Mouse (Mus musculus) splenic B cell, adult 2 months (primary cell): ENCODE measurements at regions not wholly inside any gene's neighbourhood (a gene's known extent, or its start where the extent isn't known, plus 50 kb on each side); places are given as distances from the start of the nearest gene placed in this dataset.

Experiments
- DNase-seq: peaks from one replicate; pipeline ENCODE4 v3.0.0-alpha.2; 2011; ENCODE audit warnings: low read depth, low spot score
- H3K27me3 ChIP-seq: 2 replicates; pipeline ENCODE4 v1.6.1; 2012; ENCODE audit warnings: mild to moderate bottlenecking, low read length, moderate library complexity, mixed read lengths; ENCODE audit not compliant: control insufficient read depth, poor library complexity, insufficient read depth, severe bottlenecking
- H3K36me3 ChIP-seq: 2 replicates; pipeline ENCODE4 v1.6.1; 2012; ENCODE audit warnings: mild to moderate bottlenecking, low read length, moderate library complexity, mixed read lengths; ENCODE audit not compliant: control insufficient read depth, poor library complexity, insufficient read depth, severe bottlenecking

GRCm38 (mm10) chr2:178744617-178745016 lies 314.3 kb downstream of the Cdh26 start:
- DNase-seq, result no peak
- no peaks in the 10 kb centered on the region for H3K27me3 ChIP-seq
- no peaks in the 10 kb centered on the region for H3K36me3 ChIP-seq

GRCm38 (mm10) chr2:178745296-178746015 lies 315.1 kb downstream of the Cdh26 start:
- Histone ChIP-seq H3K27me3 (no peaks in the 10 kb centered on the region), H3K36me3 (no peaks in the 10 kb centered on the region)
- DNase-seq, result no peak

GRCm38 (mm10) chr2:178751247-178751646 lies 320.9 kb downstream of the Cdh26 start:
- Histone ChIP-seq H3K27me3 (no peaks in the 10 kb centered on the region), H3K36me3 (no peaks in the 10 kb centered on the region)
- DNase-seq, result no peak

- DNase-seq, result peak; percentile 46
These were observed 328.0 kb downstream of the Cdh26 start for GRCm38 (mm10) chr2:178758366-178758765.

GRCm38 (mm10) chr2:178768526-178768925 lies 338.2 kb downstream of the Cdh26 start:
- Histone ChIP-seq H3K36me3 (no peaks in the 10 kb centered on the region), H3K27me3 (no peaks in the 10 kb centered on the region)
- DNase-seq, result no peak

More at GRCm38 (mm10) chr2:178758366-178758765, 328.0 kb downstream of the Cdh26 start:
- Histone ChIP-seq H3K36me3 (no peaks in the 10 kb centered on the region), H3K27me3 (no peaks in the 10 kb centered on the region)

- Histone ChIP-seq H3K36me3 (no peaks in the 10 kb centered on the region), H3K27me3 (no peaks in the 10 kb centered on the region)
- no peak for DNase-seq
These were observed 338.7 kb downstream of the Cdh26 start for GRCm38 (mm10) chr2:178769001-178769400.

- no peak for DNase-seq
- H3K36me3 ChIP-seq, result no peaks in the 10 kb centered on the region
- no peaks in the 10 kb centered on the region for H3K27me3 ChIP-seq
These were observed 341.1 kb downstream of the Cdh26 start for GRCm38 (mm10) chr2:178771435-178771834.

GRCm38 (mm10) chr2:178771881-178772280 lies 341.6 kb downstream of the Cdh26 start:
- no peak for DNase-seq
- no peaks in the 10 kb centered on the region for H3K27me3 ChIP-seq
- H3K36me3 ChIP-seq, result no peaks in the 10 kb centered on the region

GRCm38 (mm10) chr2:178784822-178785589 lies 354.7 kb downstream of the Cdh26 start:
- Histone ChIP-seq H3K27me3 (no peaks in the 10 kb centered on the region), H3K36me3 (no peaks in the 10 kb centered on the region)
- DNase-seq, result no peak

GRCm38 (mm10) chr2:178785843-178786242 lies 355.5 kb downstream of the Cdh26 start:
- H3K36me3 ChIP-seq, result no peaks in the 10 kb centered on the region
- H3K27me3 ChIP-seq, result no peaks in the 10 kb centered on the region
- DNase-seq, result no peak

- H3K36me3 ChIP-seq, result no peaks in the 10 kb centered on the region
- H3K27me3 ChIP-seq, result no peaks in the 10 kb centered on the region
- no peak for DNase-seq
These were observed 365.5 kb downstream of the Cdh26 start for GRCm38 (mm10) chr2:178795841-178796240.

GRCm38 (mm10) chr2:178801464-178801863 lies 371.1 kb downstream of the Cdh26 start:
- no peak for DNase-seq
- H3K36me3 ChIP-seq, result no peaks in the 10 kb centered on the region

GRCm38 (mm10) chr2:178805283-178805682 lies 375.0 kb downstream of the Cdh26 start:
- no peak for DNase-seq
- Histone ChIP-seq H3K27me3 (no peaks in the 10 kb centered on the region), H3K36me3 (no peaks in the 10 kb centered on the region)

More at GRCm38 (mm10) chr2:178801464-178801863, 371.1 kb downstream of the Cdh26 start:
- H3K27me3 ChIP-seq, result no peaks in the 10 kb centered on the region

- Histone ChIP-seq H3K27me3 (no peaks in the 10 kb centered on the region), H3K36me3 (no peaks in the 10 kb centered on the region)
- DNase-seq, result no peak
These were observed 391.2 kb downstream of the Cdh26 start for GRCm38 (mm10) chr2:178821552-178821951.

- Histone ChIP-seq H3K36me3 (no peaks in the 10 kb centered on the region), H3K27me3 (no peaks in the 10 kb centered on the region)
- no peak for DNase-seq
These were observed 400.0 kb downstream of the Cdh26 start for GRCm38 (mm10) chr2:178830313-178830712.
